Mouse (Mus musculus) ZHBTc4 (cell line): ENCODE measurements around the gene Col5a1.
A peak's percentile ranks its signal among the peaks of the same experiment; 100 is the strongest.

Experiments
- DNase-seq: peaks from one replicate; pipeline ENCODE4 v3.0.0-alpha.2; 2011; ENCODE audit warnings: low read depth, low spot score

The Col5a1 gene

DNA sequence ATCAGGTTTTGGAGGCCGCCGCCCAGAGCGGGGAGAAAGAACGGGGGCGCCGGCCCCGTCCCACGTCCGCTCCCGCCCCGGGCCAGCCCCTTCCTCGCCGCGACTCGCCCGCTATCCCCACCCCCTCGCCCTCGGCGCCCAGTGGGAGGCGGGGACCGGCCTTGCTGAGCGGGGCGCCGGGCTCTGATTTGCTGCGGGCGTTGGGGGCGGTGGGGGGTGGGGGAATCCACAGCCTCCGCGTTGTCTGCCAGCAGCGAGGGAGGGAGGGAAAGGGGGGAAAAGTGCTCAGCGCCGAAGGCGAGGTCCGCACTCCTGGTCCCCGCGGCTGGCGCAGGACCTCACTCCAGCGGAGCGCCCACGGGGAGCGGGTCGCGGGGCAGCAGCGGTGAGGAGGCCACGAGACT, at the start of gene Col5a1:
Gene Col5a1, plus strand, starts transcription at position 278 of the 404 bp plus-strand sequence.
- peak; percentile 95 for DNase-seq

DNA sequence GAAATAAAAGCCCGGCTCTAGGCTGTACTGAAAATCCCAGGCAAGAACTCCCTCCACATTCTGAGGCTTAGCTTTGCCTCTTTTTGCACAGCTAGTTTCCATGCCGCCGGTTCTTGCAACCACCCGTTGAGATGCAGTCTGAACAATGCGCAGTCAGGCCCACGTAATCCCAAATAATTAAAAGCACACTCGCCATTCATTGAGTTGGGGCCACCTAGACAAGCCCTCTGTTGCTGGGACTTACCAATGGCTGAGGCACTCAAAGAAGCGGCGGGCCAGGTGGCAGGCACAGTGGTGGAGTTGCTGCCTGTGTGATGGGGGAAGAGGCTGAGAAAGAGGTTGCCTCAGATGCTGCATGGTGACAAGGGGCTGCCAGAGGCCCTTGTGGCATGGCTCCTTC, 48.1 kb upstream of the Col5a1 start:
- DNase-seq = no peak

DNA sequence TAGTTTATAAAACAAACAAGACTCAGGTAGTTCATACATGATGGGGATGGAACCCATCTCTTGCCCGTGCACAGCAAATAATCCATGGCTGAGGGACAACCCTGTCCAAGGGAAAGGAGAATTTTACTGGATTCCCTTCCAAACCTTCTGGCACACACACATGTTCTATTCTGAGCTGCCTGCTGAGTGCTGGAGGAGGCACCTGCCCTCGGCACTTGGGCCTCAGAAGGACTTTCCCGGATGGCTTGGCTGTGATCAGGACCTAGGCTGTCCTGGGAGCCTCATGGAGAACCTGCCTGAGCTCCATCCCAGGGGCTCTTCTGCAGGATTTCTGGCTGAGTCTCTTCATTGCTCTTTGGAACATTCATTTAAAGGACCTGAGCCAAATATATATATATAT, 45.3 kb upstream of the Col5a1 start:
- DNase-seq = no peak

DNA sequence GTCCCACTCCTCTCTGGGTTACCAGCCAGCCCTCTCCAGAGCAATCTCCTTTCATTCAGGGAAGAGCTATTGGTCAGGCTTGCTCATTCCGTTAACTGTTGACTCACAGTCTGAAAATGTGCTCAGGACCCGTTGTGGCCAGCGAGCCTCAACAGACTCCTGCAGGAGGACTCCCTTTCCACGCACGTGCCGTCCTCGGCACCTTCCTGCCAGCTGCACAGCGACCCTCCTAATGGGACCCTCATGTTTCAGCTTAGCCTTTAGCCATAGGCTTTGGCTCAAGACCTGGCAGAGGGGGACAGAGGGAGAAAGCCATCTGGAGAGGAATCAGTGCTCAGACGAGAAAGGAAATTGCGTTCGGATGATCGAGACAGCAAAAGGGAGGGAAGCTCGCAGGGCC, 43.3 kb upstream of the Col5a1 start:
- no peak for DNase-seq

DNA sequence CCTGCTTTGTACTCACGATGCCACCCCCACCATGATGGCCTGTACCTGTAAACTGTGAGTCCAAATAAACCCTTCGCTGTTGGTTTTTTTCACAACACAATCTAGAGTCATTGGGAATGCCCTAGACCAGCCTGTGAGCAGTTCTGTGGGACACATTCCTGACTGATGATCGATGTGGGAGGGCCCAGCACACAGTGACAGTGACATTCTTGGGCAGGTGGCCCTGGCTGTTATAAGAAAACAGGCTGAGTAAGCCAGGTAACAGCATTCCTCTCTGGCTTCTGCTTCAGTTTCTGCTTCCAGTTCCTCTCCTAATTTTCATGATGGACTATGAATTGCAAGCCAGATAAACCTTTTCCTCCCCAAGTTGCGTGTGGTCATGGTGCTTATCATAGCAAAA, 41.3 kb upstream of the Col5a1 start:
- DNase-seq = peak; percentile 24

DNA sequence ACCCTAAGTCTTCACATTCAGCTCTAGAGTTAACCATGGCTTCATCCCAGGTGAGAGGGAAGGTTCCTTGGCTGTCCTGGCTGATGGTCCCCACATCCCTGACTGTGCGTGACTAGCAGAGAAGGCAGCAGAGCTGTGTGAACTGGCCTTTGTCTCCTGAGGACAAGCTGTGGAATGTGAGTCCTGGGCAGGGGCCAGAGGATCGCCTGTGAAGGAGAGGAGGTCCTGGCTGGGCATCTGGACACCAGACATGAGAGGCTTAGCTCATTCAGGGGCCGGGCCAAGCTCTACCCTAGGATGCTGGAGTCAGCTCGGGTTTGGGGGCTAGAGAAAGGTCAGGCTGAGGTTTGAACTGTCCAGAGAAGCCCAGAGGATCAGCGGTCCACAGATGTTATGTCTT, 39.2 kb upstream of the Col5a1 start:
- no peak for DNase-seq

DNA sequence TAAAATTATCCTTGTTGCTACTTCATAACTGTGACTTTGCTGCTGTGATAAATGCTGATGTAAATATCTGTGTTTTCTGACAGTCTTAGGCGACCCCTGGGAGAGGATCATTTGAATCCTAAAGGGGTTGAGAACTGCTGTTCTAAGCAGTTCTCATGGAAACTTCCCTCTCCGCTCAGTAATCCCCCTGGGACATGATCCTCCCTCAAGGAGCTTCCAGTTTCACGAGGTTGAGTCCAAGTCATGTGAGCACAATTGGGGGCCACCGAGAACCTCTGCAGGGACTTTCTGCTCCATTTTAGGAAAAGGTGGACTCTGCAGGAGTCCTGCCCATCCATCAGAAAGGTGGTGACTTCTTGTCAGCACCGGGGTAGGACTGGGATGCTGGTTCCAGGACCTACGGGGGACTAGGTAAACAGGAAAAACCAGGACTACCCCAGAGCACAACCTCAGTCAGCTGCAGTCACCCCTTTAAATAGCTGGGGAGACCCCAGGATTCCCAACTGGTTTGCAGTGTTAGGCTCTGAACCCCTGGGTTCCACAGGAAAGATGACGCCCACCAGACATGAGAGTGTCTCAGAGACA, 38.3 kb upstream of the Col5a1 start:
- no peak for DNase-seq

DNA sequence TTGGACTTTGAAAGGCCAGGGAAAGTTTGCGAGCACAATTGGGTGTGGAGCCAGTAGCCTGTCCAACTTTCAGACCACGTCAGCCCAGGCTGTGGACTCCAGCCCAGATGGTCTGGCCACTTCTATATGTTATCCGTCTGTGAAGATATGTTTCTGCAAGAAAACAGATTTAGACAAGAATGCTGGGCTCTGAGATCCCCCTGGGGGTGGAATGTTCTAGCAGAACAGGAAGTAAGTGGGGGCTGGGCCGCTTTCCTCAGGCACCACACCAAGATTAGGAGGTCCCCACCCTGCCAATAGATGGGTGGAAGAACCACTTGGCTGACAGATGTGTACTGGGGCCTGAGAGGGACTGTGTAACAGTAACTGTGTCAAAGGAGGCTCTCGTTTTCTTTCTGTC, 37.8 kb upstream of the Col5a1 start:
- peak; percentile 7 for DNase-seq

DNA sequence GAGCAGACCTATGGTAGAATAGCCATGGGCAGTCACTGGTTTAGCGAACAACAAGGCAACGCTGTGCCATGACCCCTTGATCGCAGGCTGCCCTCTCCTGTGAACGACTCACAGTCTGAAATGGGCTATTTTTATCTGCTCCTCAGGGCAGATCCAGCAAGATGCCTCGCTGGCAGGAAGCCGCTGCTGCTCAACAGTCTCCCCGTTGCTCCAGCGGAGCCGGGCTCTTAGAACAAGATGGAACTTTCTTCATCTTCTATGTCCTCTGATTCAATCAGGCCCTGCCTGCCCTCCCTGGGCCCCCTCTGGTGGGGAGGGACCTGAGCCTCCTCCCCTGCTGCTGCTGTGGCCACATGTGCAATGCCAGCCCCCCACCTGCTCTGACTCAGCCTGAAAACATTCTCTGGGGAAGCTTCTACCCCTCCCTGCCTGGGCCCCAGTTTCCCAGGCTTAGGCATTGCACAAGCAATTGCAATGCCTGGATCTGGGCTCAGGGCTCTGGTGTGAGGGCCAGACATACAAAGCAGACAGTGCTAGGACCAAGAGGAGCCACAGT, 27.8 kb upstream of the Col5a1 start:
- DNase-seq = no peak

DNA sequence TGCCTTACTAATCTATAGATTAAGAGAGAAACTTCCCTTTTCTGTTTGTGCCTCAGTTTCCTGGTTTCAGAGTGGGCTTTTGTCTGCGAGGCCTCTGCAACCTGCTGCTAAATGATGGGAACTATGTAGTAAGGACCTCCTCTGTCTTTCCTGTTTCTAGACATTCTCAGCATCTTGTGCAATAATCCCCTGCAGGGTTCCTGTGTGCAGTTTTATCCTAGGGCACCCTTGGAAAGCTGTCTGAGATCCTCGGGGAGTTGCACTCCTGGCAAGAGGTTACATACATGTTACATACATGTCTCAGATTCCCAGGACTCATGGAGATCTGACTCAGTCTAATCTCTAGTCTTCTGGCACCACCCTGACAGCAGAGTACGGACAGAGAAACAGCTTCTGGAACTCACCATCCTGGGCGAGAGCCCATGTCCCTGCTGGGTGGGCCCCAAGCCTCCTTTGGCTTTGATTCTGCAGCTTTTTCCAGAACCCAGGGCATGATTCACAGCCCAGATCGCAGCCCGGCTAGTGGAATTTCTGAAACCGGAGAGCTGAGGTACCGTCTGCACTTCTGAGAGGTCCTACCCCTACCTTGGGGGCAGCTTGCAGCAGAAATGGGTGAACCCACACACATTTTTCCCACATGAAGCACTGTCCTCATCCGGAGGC, 24.5 kb upstream of the Col5a1 start:
- DNase-seq = no peak

DNA sequence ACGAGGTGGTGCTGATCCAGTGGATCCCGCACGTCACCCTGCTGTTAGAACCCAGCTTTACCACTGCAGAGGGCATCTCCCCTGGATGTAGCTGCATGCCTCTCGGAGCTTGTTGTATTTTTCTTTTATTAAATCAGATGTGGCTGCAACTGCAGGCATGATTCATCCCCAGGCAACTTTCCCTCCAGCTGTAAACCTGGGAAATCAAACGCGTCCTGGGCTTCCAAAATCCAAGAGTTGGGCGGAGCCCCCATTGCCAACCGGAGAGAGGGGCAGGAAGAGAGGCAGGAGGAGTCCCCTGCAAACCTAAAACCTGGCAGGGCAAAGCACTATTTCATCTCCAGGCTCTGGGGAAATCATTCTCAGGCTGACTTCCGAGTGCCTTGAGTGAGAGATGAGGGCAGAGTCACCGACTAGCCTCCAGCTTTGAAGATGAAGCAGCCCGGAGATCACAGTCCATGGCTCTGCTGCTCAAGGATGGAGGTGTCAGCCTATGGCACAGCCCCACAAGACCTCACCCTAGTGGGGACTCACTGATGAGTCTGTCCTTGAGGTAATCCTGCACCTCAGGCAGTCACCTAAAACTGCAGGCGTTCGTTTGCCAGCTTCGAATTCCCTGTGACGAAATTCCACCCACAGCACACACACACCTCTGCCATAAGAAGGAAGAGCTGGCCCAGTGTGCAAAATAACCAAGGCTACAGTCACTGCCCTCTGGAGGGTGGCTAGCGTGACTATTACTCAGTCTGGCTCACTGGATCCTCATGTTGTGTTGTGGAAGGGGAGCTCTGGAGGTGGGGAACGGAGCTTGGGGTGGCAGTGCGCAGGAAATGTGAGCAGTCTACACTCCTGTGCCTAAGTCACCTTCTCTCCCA, 21.5 kb upstream of the Col5a1 start:
- DNase-seq = no peak

DNA sequence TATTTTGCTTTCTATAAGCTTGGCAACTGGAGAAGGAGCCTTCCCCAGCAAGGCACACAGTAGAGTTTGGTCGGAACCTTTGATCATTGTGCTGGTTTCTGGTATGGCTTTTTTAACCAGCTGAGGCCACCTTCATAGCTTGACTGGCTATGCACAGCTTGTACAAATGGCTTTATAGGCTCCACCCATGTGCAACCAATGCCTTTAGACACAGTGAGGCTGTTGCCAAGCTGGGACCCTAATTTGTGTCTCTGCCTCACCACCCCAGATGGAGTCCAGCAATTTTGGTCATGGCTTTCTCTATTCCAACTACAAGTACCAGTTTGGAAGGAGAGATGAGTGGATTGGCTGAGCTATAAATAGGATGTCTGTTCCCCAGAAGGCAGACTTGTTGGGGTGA, 15.6 kb upstream of the Col5a1 start:
- DNase-seq = no peak

DNA sequence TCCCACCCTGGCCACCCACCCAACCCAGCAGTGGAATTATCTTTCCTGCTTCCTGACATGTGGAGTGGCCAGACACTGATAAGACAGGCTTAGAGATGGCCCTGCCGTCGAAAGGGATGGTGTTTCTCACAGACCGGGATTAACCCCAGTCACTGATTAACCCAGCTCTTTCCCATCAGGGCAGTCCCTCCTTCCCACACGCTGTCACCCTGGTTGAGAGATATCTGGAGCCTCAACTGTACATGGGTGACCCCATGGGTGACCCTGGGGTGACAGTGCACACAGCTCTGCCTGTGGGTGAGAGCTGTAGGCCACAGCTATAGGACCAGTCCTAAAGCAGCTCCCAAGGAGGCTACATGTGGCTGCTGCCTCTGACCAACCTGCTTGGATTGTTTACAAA, 15.2 kb upstream of the Col5a1 start:
- no peak for DNase-seq

DNA sequence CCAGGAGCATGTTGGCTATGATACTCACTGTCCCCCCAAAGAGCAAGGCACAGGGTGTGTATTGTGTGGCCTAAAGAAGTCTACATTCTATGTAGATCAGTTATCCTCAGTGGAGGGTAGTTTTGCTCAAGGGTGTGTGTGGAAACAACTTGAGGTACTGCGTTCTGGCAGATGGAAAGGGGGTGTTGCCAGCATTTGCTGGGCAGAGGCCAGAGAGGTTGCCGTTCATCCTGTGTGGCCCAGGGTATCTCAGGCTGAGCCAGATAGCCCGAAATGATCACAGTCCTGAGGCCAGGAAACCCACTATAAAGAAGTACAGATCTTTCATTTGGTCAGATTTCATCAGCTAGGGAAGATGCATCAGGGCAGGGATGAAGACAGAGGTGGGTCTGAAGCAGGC, 13.9 kb upstream of the Col5a1 start:
- DNase-seq = no peak

DNA sequence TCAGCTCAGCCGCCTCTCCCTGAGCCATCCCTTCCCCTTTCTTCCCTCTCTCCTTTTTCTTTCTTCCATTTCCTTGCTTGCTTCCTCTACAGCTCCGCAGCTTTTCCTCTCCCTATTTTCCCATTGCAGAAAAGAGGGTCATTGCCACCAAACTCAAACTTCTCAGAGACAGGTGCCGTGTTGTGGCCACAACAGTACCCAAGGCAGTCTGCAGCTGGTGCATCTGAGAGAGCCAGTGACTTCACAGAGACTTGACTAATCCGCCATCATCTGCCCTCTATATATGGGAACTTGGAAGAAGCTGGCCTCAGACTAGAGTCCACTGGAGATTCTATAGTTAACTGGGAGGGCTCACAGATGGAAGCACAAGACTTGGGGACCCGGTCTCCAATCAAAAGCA, 13.2 kb upstream of the Col5a1 start:
- no peak for DNase-seq

DNA sequence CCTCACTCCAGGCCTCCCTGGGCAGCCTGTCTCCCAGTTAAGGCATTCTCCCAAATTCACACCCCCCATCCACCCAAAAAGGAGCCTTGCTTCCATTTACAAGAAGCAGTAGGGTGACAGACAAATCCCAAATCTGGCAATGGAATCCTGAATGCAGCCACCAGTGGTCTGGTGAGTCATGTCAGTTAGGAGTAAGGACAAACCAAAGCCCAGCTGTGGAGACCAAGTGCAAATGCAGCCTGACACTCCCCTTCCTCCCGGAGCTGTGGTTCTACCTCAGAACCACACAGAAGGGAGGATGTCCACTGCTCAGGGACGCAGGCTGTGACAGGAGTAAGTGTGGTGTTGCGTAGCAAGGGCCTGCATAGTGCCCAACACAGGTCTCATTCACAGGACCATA, 11.6 kb upstream of the Col5a1 start:
- DNase-seq = no peak

DNA sequence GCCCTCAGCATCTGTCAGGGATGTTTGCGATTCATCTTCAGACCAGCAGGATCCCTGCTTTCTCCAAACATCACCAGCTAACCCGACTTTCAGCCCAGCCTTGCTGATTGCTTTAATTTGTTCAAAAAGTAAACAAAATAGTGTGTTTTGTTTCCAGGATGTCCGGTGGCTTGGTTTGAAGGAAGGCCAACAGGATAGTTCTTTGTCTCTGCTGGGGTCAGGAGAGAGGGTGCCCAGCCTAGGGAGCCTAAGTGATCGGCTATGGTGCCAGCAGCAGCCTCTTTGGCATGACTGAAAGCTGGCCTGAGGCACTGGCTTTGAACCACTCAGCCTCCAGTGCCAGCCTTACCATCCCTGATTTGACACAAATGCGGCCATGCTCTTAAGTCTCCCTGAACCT, 11.0 kb upstream of the Col5a1 start:
- DNase-seq = no peak

DNA sequence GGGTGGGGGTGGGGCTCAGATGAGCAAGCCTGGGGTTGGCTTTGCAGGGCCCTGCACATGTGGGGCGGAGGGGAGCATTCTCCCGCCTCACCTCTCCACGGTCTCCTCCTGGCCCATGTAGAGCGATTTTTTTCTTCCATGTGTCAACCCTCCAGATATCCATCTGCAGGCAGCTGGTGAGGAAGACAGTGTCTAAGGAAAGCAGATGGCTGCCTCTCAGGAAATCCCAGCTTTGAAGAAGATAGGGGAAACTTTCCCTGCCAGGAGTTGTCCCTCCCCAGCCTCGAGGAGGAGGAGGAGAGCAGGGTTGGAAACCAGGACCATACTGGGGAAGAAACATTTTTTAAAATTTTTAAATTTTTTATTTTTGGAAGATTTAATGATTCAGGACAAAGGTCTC, 10.4 kb upstream of the Col5a1 start:
- DNase-seq = no peak

DNA sequence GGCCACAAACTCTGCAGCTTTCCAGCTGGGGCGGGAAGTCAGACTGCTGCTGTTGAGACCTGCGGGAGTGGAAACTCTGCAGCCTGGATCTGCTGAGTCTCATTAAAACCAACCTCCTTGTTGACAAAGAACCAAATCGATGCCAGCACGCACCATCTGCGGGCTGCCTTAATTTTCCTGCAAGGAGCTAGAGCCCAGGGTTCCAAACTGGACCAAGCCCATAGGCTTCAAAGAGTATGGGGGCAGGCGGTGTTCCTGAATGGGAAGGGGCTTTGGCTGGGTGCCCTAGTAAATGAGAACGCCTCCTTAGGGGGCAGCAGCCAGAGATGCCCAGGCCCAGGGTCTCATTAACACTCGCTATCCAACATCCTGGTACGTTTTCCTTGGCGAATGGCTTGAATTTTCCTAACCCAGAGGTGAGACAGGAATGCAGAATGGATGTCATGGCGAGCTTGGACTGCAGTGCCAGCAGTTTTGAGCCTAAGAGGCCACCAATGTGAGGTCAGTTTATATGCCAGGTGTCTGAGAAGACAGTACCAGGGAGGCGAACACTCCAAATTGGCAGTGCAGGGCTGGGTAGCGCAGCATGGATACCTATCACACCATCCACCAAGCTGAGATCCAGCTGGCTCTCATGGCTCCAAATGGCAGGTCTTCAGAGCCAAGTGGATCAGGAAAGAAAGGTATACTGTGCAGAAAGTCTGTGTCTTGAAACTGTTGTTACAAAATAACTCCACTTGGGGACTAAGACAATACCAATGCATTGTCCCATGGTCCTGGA, 9.3 kb upstream of the Col5a1 start:
- no peak for DNase-seq

DNA sequence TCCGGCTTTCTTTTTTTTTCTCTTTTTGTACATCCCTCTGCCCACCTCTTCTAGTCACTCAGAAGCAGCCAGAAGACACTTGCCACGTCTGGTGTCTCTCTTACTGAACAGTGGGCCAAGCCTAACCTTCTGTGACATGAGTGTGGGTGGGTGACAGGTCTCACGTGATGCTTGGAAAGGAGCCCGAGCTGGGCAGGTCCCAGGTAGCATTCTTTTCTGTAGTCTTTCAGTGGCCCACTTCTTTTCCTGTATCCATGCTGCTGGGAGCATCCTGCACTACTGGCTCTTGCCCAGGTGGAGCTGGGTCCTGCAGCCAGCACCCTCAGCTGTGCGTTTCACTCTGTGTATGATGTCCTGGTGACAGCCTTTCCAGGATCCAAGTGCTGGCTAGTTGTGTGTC, 8.2 kb upstream of the Col5a1 start:
- no peak for DNase-seq

DNA sequence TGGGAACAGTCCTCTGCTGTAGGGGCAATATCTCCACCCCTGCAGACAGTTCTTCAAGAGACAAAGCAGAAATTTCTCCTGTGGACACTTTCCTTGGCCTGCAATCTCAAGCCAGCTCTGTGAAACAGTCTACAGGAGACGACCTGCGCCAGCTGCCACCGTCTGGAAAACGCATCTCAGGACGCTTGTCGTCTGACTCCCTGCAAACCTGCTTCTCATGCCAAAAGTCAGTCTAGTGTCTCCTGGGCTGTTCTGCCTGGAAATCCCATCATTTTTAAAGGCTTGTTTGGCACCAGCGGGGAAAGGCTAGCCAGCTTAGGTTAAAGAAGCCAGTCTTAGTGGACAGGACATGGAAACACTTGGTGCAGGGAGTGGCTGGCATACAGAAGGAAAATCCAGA, 2.9 kb upstream of the Col5a1 start:
- no peak for DNase-seq
